Mouse (Mus musculus) left cerebral cortex, postnatal 14 days (tissue): ENCODE measurements around the gene Gm5286. TPM values are rescaled to one million over a fixed set of nuclear protein-coding genes. Genes with fewer than 3 reads are reported as not detected.
"Not testable (repeated sequence)": the region's sequence is repeated elsewhere in the genome, so short reads cannot be mapped to it uniquely, and the experiment has no call there.

ENCODE experiments used
- DNase-seq, 2 experiments: peaks; one replicate each; pipeline ENCODE4 v3.0.0; 2021 to 2022; ENCODE audit warnings: low spot score in 2 of 2, mixed read lengths in 1 of 2
- intact Hi-C: fragments of 180-260 bp; cut with DNase I; formaldehyde crosslinking; loops from one replicate; pipeline ENCODE4 v1.15.1; 2025
- long read RNA-seq, 2 experiments: library from polyadenylated mRNA; stranded (forward); transcript quantifications; one replicate each; pipeline ENCODE4 v2.0.0; 2021
- total RNA-seq, 2 experiments: library from RNA; stranded (reverse); gene quantifications; 2 replicates each; pipeline ENCODE4 v1.2.3; 2021

Gm5286 gene
- not detected for total RNA-seq
- long read RNA-seq, experiment 1, result 0 reads
- long read RNA-seq, experiment 2, result 0 reads

GRCm38 (mm10) chr3:94196414-94196813, at the start of gene Gm5286:
Gene Gm5286, plus strand, starts transcription at chr3:94196714.
- intact Hi-C loops, result not testable (repeated sequence)

DNA sequence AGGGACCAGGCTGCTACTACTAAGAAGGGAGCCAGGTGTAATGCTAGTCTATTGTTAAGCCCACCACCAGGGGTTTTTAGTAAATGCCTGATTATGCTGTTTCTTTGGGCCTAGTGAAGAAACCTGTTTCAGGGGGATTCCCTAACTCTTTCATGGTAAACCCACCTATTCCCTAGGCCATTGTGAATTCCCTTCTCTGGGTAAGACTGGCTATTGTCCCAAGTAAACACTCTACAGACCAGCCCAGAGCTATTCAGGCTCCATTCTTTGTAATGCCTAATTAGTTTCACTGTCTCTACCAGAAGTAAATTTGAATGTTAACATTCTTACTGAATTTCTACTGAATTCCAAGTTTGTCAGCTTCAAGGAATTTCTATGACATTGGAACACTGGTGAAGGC, 29.2 kb upstream of the Gm5286 start:
- intact Hi-C loops, DNase-seq: not testable (repeated sequence)

More at GRCm38 (mm10) chr3:94196414-94196813, at the start of gene Gm5286:
- DNase-seq, result not testable (repeated sequence)

DNA sequence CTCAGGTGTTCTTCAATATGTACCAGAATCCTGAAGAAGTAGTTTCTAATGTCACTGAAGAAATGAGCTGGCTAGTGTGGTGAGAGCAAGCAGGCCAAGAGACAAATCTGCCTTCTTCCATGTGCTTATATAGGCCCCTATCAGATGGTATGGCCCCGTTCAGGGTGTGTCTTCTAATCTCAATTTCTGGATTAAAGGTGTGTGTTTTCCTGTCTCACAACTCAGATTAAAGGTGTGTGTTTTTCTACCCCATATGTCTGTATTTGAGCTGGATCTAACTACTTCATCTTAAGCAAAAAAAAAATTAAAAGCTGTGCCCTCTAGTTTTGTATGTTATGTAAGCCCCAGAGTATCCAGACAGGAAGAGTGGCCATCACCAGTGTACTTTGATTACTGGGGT, 18.4 kb upstream of the Gm5286 start, which contains the start of gene Gm10696:
Gm10696 (minus strand) TSS at position 101 of the 400 bp plus-strand sequence.
- intact Hi-C loops, DNase-seq: not testable (repeated sequence)

Other genes starting within 250 kb of the Gm5286 start
- not detected for gene Tdpoz5, start 235.4 kb upstream of the Gm5286 start, total RNA-seq
- gene Gm9125, start 141.8 kb upstream of the Gm5286 start, total RNA-seq, result not detected
- gene Gm10697, start 124.1 kb upstream of the Gm5286 start, total RNA-seq, result not detected
- not detected for gene Gm10696, start 18.5 kb upstream of the Gm5286 start, total RNA-seq
- gene Gm4778, start 67.3 kb downstream of the Gm5286 start, total RNA-seq, result not detected
- gene Them4, start 113.4 kb downstream of the Gm5286 start, total RNA-seq, result 10 to 100 TPM; 20.1 to 23.3 TPM
- gene Them5, start 145.4 kb downstream of the Gm5286 start, total RNA-seq, result not detected
- gene C2cd4d, start 165.7 kb downstream of the Gm5286 start, total RNA-seq, result under 1 TPM in 1 of 2 experiments, not detected in 1; 0.59 TPM
- gene Rorc, start 176.1 kb downstream of the Gm5286 start, total RNA-seq, result under 1 TPM; 0.25 to 0.51 TPM
- gene Lingo4, start 201.8 kb downstream of the Gm5286 start, total RNA-seq, result 1 to 10 TPM in 1 of 2 experiments, under 1 TPM in 1; 0.70 to 1.1 TPM
- gene Tdrkh, start 216.6 kb downstream of the Gm5286 start, total RNA-seq, result 10 to 100 TPM; 35.2 to 36.0 TPM
- 10 to 100 TPM; 38.3 to 40.0 TPM for gene Mrpl9, start 246.6 kb downstream of the Gm5286 start, total RNA-seq
- gene Oaz3, start 247.2 kb downstream of the Gm5286 start, total RNA-seq, result not detected